Mouse (Mus musculus) forebrain, postnatal 0 days (tissue): ENCODE measurements at regions not wholly inside any gene's neighbourhood (a gene's known extent, or its start where the extent isn't known, plus 50 kb on each side); places are given as distances from the start of the nearest gene placed in this dataset.

Source experiments
- ATAC-seq: fragments of 200-750 bp; cut with Nextera tagmentation; 2 replicates; pipeline ENCODE4 v1.8.0; 2017; ENCODE audit warnings: mild to moderate bottlenecking, moderate library complexity
- DNase-seq: peaks from one replicate; pipeline ENCODE4 v3.0.0-alpha.2; 2015
- H3K27ac ChIP-seq: fragments of 300-500 bp; sonication (generic); 2 replicates; pipeline ENCODE4 v1.5.1; 2014; ENCODE audit warnings: low read depth, mild to moderate bottlenecking, antibody characterized with exemption, low read length, moderate library complexity, mixed read lengths
- H3K27me3 ChIP-seq: fragments of 300-500 bp; sonication (generic); 2 replicates; pipeline ENCODE4 v1.6.1; 2014; ENCODE audit warnings: mild to moderate bottlenecking, low read length, mixed read lengths; ENCODE audit not compliant: insufficient read depth
- H3K36me3 ChIP-seq: fragments of 300-500 bp; sonication (generic); 2 replicates; pipeline ENCODE4 v1.6.1; 2014; ENCODE audit warnings: mild to moderate bottlenecking, moderate library complexity; ENCODE audit not compliant: insufficient read depth
- H3K4me1 ChIP-seq: fragments of 300-500 bp; sonication (generic); 2 replicates; pipeline ENCODE4 v1.6.1; 2014; ENCODE audit warnings: antibody characterized with exemption; ENCODE audit not compliant: insufficient read depth
- H3K4me2 ChIP-seq: fragments of 300-500 bp; sonication (generic); 2 replicates; pipeline ENCODE4 v1.6.1; 2014; ENCODE audit warnings: low read depth, mild to moderate bottlenecking, moderate library complexity
- H3K4me3 ChIP-seq: fragments of 300-500 bp; sonication (generic); 2 replicates; pipeline ENCODE4 v1.5.1; 2014; ENCODE audit warnings: low read depth, low read length, mixed read lengths
- H3K9ac ChIP-seq: fragments of 300-500 bp; sonication (generic); 2 replicates; pipeline ENCODE4 v1.6.1; 2014; ENCODE audit warnings: mild to moderate bottlenecking
- H3K9me3 ChIP-seq: fragments of 300-500 bp; sonication (generic); 2 replicates; pipeline ENCODE4 v1.6.1; 2016; ENCODE audit warnings: low read length
- CTCF ChIP-seq: sonication (generic); IDR thresholded peaks from 2 replicates; pipeline ENCODE4 v1.5.1; 2016; ENCODE audit warnings: antibody characterized with exemption, control low read depth, low read depth
- WGBS: fragments of 180-500 bp; shearing (Covaris S2); extraction: QIAGEN DNeasy Blood & Tissue Kit; methylation state at CpG from one replicate; pipeline ENCODE4 v1.1.7; 2014; 5-methylcytosine and 5-hydroxymethylcytosine counted together

DNA sequence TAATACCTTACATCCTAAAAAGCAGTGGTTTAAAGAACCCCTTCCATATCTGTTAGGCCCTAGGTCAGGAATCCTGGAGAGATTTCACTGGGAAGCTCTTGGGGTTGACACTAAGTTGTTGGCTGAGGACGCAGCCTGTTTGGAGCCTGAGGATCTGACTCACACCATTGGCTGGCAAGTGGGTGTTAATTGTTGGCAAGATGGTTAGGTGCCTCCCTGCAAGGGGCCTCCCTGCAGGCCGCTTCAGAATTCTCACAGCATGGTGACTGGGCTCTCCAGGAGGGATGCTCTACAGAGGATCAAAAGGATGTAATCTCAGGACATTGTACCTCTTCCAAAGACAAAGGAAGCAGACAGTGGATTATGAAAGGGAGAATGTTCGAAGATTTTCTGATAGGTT lies 270.7 kb upstream of the Fn1 start:
- TF ChIP-seq CTCF = no peak
- Histone ChIP-seq H3K27ac (no peak overlapping the region), H3K4me2 (no peak overlapping the region), H3K4me3 (no peak overlapping the region), H3K4me1 (no peaks in the 10 kb centered on the region), H3K36me3 (no peaks in the 10 kb centered on the region), H3K27me3 (no peaks in the 10 kb centered on the region), H3K9me3 (no peaks in the 10 kb centered on the region), H3K9ac (no peak overlapping the region)
- 37% methylated on average over 3 of the region's 3 CpGs for WGBS
- ATAC-seq (no peak), DNase-seq (no peak)

GRCm38 (mm10) chr1:71921456-71921855 lies 268.5 kb upstream of the Fn1 start:
- no peak overlapping the region for H3K4me3 ChIP-seq
- 92% methylated on average over 2 of the region's 2 CpGs for WGBS
- DNase-seq (no peak), ATAC-seq (no peak)
- H3K27ac ChIP-seq = no peak overlapping the region
- no peaks in the 10 kb centered on the region for H3K9me3 ChIP-seq
- H3K27me3 ChIP-seq = no peaks in the 10 kb centered on the region
- H3K36me3 ChIP-seq = no peaks in the 10 kb centered on the region
- TF ChIP-seq CTCF = no peak
- H3K4me2 ChIP-seq = no peak overlapping the region
- no peak overlapping the region for H3K9ac ChIP-seq
- H3K4me1 ChIP-seq = no peaks in the 10 kb centered on the region

DNA sequence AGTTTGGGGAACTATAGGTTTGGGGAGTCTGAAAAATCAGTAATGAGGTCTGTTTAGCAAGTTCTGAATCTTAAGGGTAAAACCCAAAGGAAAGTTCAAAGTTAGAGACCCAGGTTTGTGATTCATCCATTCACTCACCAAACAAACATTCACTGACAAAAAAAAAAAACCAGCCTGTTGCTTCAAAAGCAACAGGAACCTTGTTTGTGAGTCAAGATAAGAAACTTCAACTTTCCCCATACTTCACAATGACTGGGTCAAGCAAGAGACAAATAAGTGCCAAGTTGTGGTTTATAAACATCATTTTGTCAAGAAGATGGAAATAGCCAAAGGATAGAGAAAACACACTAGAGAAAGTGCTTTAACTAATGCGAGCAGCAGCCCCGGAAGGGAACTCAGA lies 266.9 kb upstream of the Fn1 start:
- Histone ChIP-seq H3K9me3 (no peaks in the 10 kb centered on the region), H3K27me3 (no peaks in the 10 kb centered on the region), H3K36me3 (no peaks in the 10 kb centered on the region), H3K4me1 (no peaks in the 10 kb centered on the region), H3K27ac (no peak overlapping the region), H3K9ac (no peak overlapping the region), H3K4me2 (no peak overlapping the region), H3K4me3 (no peak overlapping the region)
- DNase-seq = no peak
- 78% methylated on average over 2 of the region's 2 CpGs for WGBS
- TF ChIP-seq CTCF = no peak
- ATAC-seq = no peak

DNA sequence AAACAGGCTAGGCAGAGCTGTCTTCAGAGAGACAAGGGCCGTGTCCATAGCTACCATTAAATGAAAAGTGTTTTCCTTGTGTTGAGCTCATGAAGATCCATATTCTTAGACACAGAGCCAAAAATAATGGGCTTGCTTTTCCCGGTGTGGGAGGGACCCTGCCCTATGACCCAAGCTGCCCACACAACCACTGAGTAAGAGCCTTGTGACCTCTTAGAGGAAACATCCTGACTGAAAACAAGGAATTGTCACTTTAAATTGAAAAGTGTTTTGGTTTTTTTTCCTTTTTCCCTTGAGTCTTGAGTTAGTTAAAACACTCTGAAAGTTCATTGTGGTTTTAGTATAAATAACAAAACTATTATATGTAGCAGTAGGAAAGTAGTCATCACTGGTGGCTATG lies 264.0 kb upstream of the Fn1 start:
- ATAC-seq (no peak), DNase-seq (no peak)
- no peaks in the 10 kb centered on the region for H3K36me3 ChIP-seq
- no peaks in the 10 kb centered on the region for H3K9me3 ChIP-seq
- no peak overlapping the region for H3K4me2 ChIP-seq
- no peak overlapping the region for H3K27ac ChIP-seq
- no peak for TF ChIP-seq CTCF
- no peaks in the 10 kb centered on the region for H3K27me3 ChIP-seq
- 82% methylated on average over 2 of the region's 2 CpGs for WGBS
- no peak overlapping the region for H3K9ac ChIP-seq
- H3K4me3 ChIP-seq = no peak overlapping the region
- H3K4me1 ChIP-seq = no peaks in the 10 kb centered on the region

DNA sequence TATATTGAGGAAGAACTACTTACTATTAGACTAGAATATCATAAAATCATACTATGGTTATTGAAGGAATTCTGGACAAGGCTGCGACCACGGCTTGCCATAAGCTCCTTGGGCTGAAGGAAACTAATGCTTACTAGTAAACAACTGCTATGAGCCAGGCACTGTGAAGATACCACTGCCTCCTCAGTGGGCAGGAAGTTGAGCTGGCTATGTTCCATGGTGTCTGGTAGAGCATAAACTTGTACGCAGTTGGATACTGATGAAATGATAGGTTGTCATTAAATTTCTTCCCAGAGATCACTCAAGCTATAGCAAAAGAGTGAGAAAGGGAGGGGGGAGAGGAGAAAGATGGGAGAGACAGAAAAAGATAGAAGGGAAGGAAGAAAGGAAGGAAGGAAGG lies 261.4 kb upstream of the Fn1 start:
- Histone ChIP-seq H3K4me2 (no peak overlapping the region), H3K9ac (no peak overlapping the region), H3K4me3 (no peak overlapping the region), H3K36me3 (no peaks in the 10 kb centered on the region), H3K27ac (no peak overlapping the region), H3K27me3 (no peaks in the 10 kb centered on the region), H3K4me1 (no peaks in the 10 kb centered on the region), H3K9me3 (no peaks in the 10 kb centered on the region)
- no peak for DNase-seq
- ATAC-seq = no peak
- TF ChIP-seq CTCF = no peak
- WGBS = 91% methylated on average over 3 of the region's 3 CpGs

DNA sequence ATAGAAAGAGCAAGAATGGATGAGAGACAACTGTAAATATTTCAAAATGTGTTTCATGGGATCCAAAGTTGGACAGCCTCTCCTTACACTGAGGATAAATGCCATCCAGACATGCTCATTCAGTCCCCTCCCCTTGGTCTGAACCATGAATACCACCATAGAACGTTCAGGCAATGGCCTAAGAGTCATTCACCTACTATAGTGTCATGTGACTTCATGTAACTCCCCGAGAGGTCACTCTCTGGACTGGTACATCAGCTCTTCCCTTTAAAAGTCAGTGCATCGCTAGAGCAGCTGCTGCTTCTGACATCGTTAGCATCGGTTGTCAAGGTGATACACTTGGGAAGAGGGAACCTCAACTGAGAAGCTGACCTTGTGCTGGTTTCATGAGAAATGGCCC lies 260.2 kb upstream of the Fn1 start:
- Histone ChIP-seq H3K36me3 (no peaks in the 10 kb centered on the region), H3K9ac (no peak overlapping the region), H3K9me3 (no peaks in the 10 kb centered on the region), H3K27ac (no peak overlapping the region), H3K27me3 (no peaks in the 10 kb centered on the region), H3K4me3 (no peak overlapping the region), H3K4me1 (no peaks in the 10 kb centered on the region), H3K4me2 (no peak overlapping the region)
- ATAC-seq (no peak), DNase-seq (no peak)
- TF ChIP-seq CTCF = no peak
- WGBS = 68% methylated on average over 5 of the region's 5 CpGs

DNA sequence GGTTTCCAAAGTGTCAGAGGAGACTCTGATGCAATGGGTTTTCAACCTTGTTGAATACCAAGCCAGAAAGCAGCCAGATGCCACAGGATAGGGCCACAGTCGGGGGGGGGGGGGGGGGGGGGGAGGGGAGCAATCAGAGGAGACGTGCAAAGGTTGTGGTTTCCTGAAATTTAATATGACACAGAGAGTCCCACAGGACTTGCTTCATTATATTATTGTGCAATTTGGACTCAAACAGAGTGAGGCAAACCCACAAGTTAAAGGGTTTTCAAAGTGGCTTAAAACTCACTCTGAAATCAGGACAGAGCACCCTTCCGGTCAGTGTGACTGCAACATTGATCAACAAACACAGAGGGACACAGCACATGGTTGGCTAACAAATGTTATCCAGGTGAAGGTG lies 259.4 kb upstream of the Fn1 start:
- ATAC-seq (no peak), DNase-seq (no peak)
- TF ChIP-seq CTCF = no peak
- Histone ChIP-seq H3K4me1 (no peaks in the 10 kb centered on the region), H3K9ac (no peak overlapping the region), H3K36me3 (no peaks in the 10 kb centered on the region), H3K27ac (no peak overlapping the region), H3K4me2 (no peak overlapping the region), H3K27me3 (no peaks in the 10 kb centered on the region), H3K4me3 (no peak overlapping the region), H3K9me3 (no peaks in the 10 kb centered on the region)
- 30% methylated on average over 3 of the region's 3 CpGs for WGBS

GRCm38 (mm10) chr1:71910125-71910524 lies 257.1 kb upstream of the Fn1 start:
- no peak for ATAC-seq
- DNase-seq = no peak
- WGBS = 75% methylated on average over 1 of the region's 1 CpGs
- no peak overlapping the region for H3K27ac ChIP-seq
- no peaks in the 10 kb centered on the region for H3K9me3 ChIP-seq
- H3K4me1 ChIP-seq = no peaks in the 10 kb centered on the region
- no peak overlapping the region for H3K4me3 ChIP-seq
- H3K36me3 ChIP-seq = no peaks in the 10 kb centered on the region
- no peak overlapping the region for H3K9ac ChIP-seq
- no peaks in the 10 kb centered on the region for H3K27me3 ChIP-seq
- no peak for TF ChIP-seq CTCF
- H3K4me2 ChIP-seq = no peak overlapping the region
